Mouse (Mus musculus) left cerebral cortex, adult 9 months (tissue): Measurements from ENCODE around the gene Cd80.

Experiments used
- DNase-seq, 2 experiments: peaks; one replicate each; pipeline ENCODE4 v3.0.0; 2022; ENCODE audit warnings: low spot score in 2 of 2

Cd80 gene

GRCm38 (mm10) chr16:38448458-38448857 is 6.9 kb upstream of the Cd80 start:
- DNase-seq = no peak

- no peak for DNase-seq
These were observed 4.7 kb upstream of the Cd80 start for GRCm38 (mm10) chr16:38450707-38451106.

GRCm38 (mm10) chr16:38451421-38452205 is 3.7 kb upstream of the Cd80 start:
- DNase-seq = no peak

GRCm38 (mm10) chr16:38452442-38453202 is 2.7 kb upstream of the Cd80 start, which contains the start of gene Adprh:
Gene Adprh, minus strand, starts transcription at chr16:38452703.
- peak; percentile 71 to 87 for DNase-seq

GRCm38 (mm10) chr16:38453203-38453553 is 2.2 kb upstream of the Cd80 start:
- no peak for DNase-seq

GRCm38 (mm10) chr16:38453952-38454351 is 1.4 kb upstream of the Cd80 start:
- DNase-seq = no peak

GRCm38 (mm10) chr16:38454533-38455254 is 667 bp upstream of the Cd80 start:
- DNase-seq = no peak

- DNase-seq = no peak
These were observed 1.6 kb downstream of the Cd80 start for GRCm38 (mm10) chr16:38456812-38457567.

GRCm38 (mm10) chr16:38458600-38459280 is 3.4 kb downstream of the Cd80 start:
- no peak for DNase-seq

- DNase-seq = no peak
These were observed 4.6 kb downstream of the Cd80 start for GRCm38 (mm10) chr16:38459990-38460389.

- DNase-seq = no peak
These were observed 6.4 kb downstream of the Cd80 start for GRCm38 (mm10) chr16:38461749-38462148.

GRCm38 (mm10) chr16:38462161-38462560 is 6.8 kb downstream of the Cd80 start:
- no peak for DNase-seq

- no peak for DNase-seq
These were observed 7.9 kb downstream of the Cd80 start for GRCm38 (mm10) chr16:38463305-38463704.

- DNase-seq = no peak
These were observed 10.7 kb downstream of the Cd80 start for GRCm38 (mm10) chr16:38466089-38466488.

- DNase-seq = no peak
These were observed 11.9 kb downstream of the Cd80 start for GRCm38 (mm10) chr16:38467091-38467916.

- DNase-seq = no peak
These were observed 12.8 kb downstream of the Cd80 start for GRCm38 (mm10) chr16:38467917-38468705.

GRCm38 (mm10) chr16:38468706-38469018 is 13.3 kb downstream of the Cd80 start:
- no peak for DNase-seq

GRCm38 (mm10) chr16:38469437-38469836 is 14.1 kb downstream of the Cd80 start:
- DNase-seq = no peak

- DNase-seq = no peak
These were observed 16.5 kb downstream of the Cd80 start for GRCm38 (mm10) chr16:38471697-38472506.
